Mouse (Mus musculus) myocyte (in vitro differentiated cells): Measurements from ENCODE around the gene Pcdh7.

Experiments used
- CEBPB ChIP-seq: IDR thresholded peaks from 2 replicates; pipeline ENCODE4 v1.6.1; 2011; ENCODE audit warnings: mild to moderate bottlenecking, moderate library complexity; ENCODE audit not compliant: poor library complexity, insufficient read depth, severe bottlenecking
- E2F4 ChIP-seq: IDR thresholded peaks from one replicate; pipeline ENCODE4 v1.6.1; 2011; ENCODE audit warnings: mild to moderate bottlenecking, control low read depth, moderate library complexity; ENCODE audit not compliant: insufficient read depth
- MAX ChIP-seq: IDR thresholded peaks from one replicate; pipeline ENCODE4 v1.6.1; 2011; ENCODE audit warnings: low read depth, mild to moderate bottlenecking, control low read depth
- MYOD1 ChIP-seq, 3 experiments: IDR thresholded peaks; one replicate each; pipeline ENCODE4 v1.6.1; 2011; ENCODE audit warnings: control low read depth in 2 of 3, low read depth in 2 of 3, mild to moderate bottlenecking in 2 of 3, moderate library complexity in 1 of 3; ENCODE audit not compliant: insufficient read length in 2 of 3, control insufficient read depth in 1 of 3
- MYOG ChIP-seq, 3 experiments: IDR thresholded peaks; one replicate each; pipeline ENCODE4 v1.6.1; 2011; ENCODE audit warnings: control low read depth in 2 of 3, low read depth in 2 of 3, mild to moderate bottlenecking in 2 of 3; ENCODE audit not compliant: insufficient read length in 2 of 3, control insufficient read depth in 1 of 3, insufficient read depth in 1 of 3
- POLR2A ChIP-seq: IDR thresholded peaks from one replicate; pipeline ENCODE4 v1.6.1; 2011; ENCODE audit warnings: low read depth, mild to moderate bottlenecking, control low read depth, moderate library complexity; ENCODE audit not compliant: insufficient read length
- POLR2AphosphoS2 ChIP-seq: IDR thresholded peaks from one replicate; pipeline ENCODE4 v1.6.1; 2011; ENCODE audit warnings: low read depth, control low read depth; ENCODE audit not compliant: insufficient read length
- SRF ChIP-seq: IDR thresholded peaks from one replicate; pipeline ENCODE4 v1.6.1; 2011; ENCODE audit warnings: low read depth; ENCODE audit not compliant: control insufficient read depth, insufficient read length
- USF1 ChIP-seq: IDR thresholded peaks from one replicate; pipeline ENCODE4 v1.6.1; 2011; ENCODE audit warnings: low read depth, mild to moderate bottlenecking, control low read depth, moderate library complexity

- no peak for TF ChIP-seq POLR2A
- TF ChIP-seq MAX = no peak
- TF ChIP-seq USF1 = no peak
- TF ChIP-seq POLR2AphosphoS2 = no peak
- no peak for TF ChIP-seq CEBPB
- TF ChIP-seq MYOG (IDR thresholded peaks at IDR 0.05; ENCODE audit: control insufficient read depth in 1 of 3, insufficient read depth in 1 of 3, insufficient read length in 2 of 3, low read depth in 2 of 3) = no peak
- no peak for TF ChIP-seq MYOD1 (IDR thresholded peaks at IDR 0.05; ENCODE audit: control insufficient read depth in 1 of 3, insufficient read length in 2 of 3, low read depth in 2 of 3)
- TF ChIP-seq SRF = no peak
- TF ChIP-seq E2F4 = no peak
These were observed 400.1 kb downstream of the Pcdh7 start for GRCm38 (mm10) chr5:58117896-58118295.
